Mouse (Mus musculus): ENCODE data around the gene Olfr1254. TPM values are rescaled to one million over a fixed set of nuclear protein-coding genes. Genes with fewer than 3 reads are reported as not detected.

The Olfr1254 gene
- total and polyA plus RNA-seq, 2 experiments = not detected

DNA sequence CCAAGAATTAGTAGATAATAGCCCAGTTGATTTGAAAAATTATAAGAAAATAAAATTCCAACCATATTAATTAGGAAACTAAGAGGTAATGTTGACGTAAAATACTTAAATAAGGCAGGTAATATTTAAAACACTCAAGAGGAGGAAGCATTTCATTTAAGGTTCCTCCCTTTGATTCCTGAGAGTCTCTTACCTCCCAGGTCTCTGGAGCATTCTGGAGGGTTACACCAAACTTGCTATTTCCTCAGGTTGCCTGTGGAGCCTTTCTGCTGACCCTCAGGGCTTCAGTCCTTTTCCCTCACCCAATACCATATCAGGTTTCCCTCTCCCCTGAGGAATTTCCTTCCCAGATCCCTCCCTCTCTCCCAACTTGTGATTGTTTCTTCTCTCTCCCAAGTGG is 36.4 kb downstream of the Olfr1254 start, which contains the start of gene Olfr1253:
Gene Olfr1253 (minus strand): TSS at position 101 of the 400 bp plus-strand sequence.
- TF ChIP-seq CTCF (IDR thresholded peaks at IDR 0.05; ENCODE audit: low read depth, low read length) (no peak), POLR2A (IDR thresholded peaks at IDR 0.05; ENCODE audit: extremely low read depth, insufficient read depth, low read length) (no peak)
- Histone ChIP-seq H3K79me2 (ENCODE audit: control insufficient read depth, insufficient read depth, low read length) (no peaks in the 10 kb centered on the region), H3K27ac (replicated peaks; ENCODE audit: insufficient read depth, low read depth, low read length) (no peak within 1 kb of the TSS), H3K4me1 (ENCODE audit: control insufficient read depth, insufficient read depth, low read length) (no peaks in the 10 kb centered on the region), H3K4me3 (ENCODE audit: insufficient read depth, low read depth, low read length) (no peak within 1 kb of the TSS), H3K27me3 (ENCODE audit: control insufficient read depth, insufficient read depth, low read length) (no peaks in the 10 kb centered on the region), H3K36me3 (ENCODE audit: control insufficient read depth, insufficient read depth, low read length) (no peaks in the 10 kb centered on the region), H3K9ac (ENCODE audit: low read depth, low read length) (no peak within 1 kb of the TSS)
- WGBS = 76% methylated on average over 1 of the region's 1 CpGs
- no peak for DNase-seq (ENCODE audit: extremely low read depth, low read depth, low spot score)

Other genes with a start within 250 kb of the Olfr1254 start
- gene Olfr1245, start 215.2 kb downstream of the Olfr1254 start, total RNA-seq (2014; rRNA removed) = not detected in 2 replicates
- not detected in 2 replicates for gene Olfr1245, start 215.2 kb downstream of the Olfr1254 start, polyA plus RNA-seq (2012; rRNA removed)
- not detected in 2 replicates for gene Olfr1246, start 200.5 kb downstream of the Olfr1254 start, total RNA-seq (2014; rRNA removed)
- not detected in 2 replicates for gene Olfr1246, start 200.5 kb downstream of the Olfr1254 start, polyA plus RNA-seq (2012; rRNA removed)
- gene Olfr1247, start 179.5 kb downstream of the Olfr1254 start, total RNA-seq (2014; rRNA removed) = not detected in 2 replicates
- gene Olfr1247, start 179.5 kb downstream of the Olfr1254 start, polyA plus RNA-seq (2012; rRNA removed) = not detected in 2 replicates
- not detected in 2 replicates for gene Olfr1248, start 175.4 kb downstream of the Olfr1254 start, total RNA-seq (2014; rRNA removed)
- not detected in 2 replicates for gene Olfr1248, start 175.4 kb downstream of the Olfr1254 start, polyA plus RNA-seq (2012; rRNA removed)
- not detected in 2 replicates for gene Olfr1249, start 158.6 kb downstream of the Olfr1254 start, total RNA-seq (2014; rRNA removed)
- gene Olfr1249, start 158.6 kb downstream of the Olfr1254 start, polyA plus RNA-seq (2012; rRNA removed) = not detected in 2 replicates
- not detected in 2 replicates for gene Olfr1250, start 132.2 kb downstream of the Olfr1254 start, total RNA-seq (2014; rRNA removed)
- not detected in 2 replicates for gene Olfr1250, start 132.2 kb downstream of the Olfr1254 start, polyA plus RNA-seq (2012; rRNA removed)
- not detected in 2 replicates for gene Olfr1251, start 121.7 kb downstream of the Olfr1254 start, total RNA-seq (2014; rRNA removed)
- not detected in 2 replicates for gene Olfr1251, start 121.7 kb downstream of the Olfr1254 start, polyA plus RNA-seq (2012; rRNA removed)
- gene Olfr1252, start 68.6 kb downstream of the Olfr1254 start, total RNA-seq (2014; rRNA removed) = not detected in 2 replicates
- gene Olfr1252, start 68.6 kb downstream of the Olfr1254 start, polyA plus RNA-seq (2012; rRNA removed) = not detected in 2 replicates
- not detected in 2 replicates for gene Olfr1253, start 36.5 kb downstream of the Olfr1254 start, total RNA-seq (2014; rRNA removed)
- not detected in 2 replicates for gene Olfr1253, start 36.5 kb downstream of the Olfr1254 start, polyA plus RNA-seq (2012; rRNA removed)
- not detected in 2 replicates for gene Olfr1255, start 18.4 kb upstream of the Olfr1254 start, total RNA-seq (2014; rRNA removed)
- not detected in 2 replicates for gene Olfr1255, start 18.4 kb upstream of the Olfr1254 start, polyA plus RNA-seq (2012; rRNA removed)
- gene Olfr1256, start 47.9 kb upstream of the Olfr1254 start, total RNA-seq (2014; rRNA removed) = not detected in 2 replicates
- gene Olfr1256, start 47.9 kb upstream of the Olfr1254 start, polyA plus RNA-seq (2012; rRNA removed) = not detected in 2 replicates
- not detected in 2 replicates for gene Olfr48, start 54.6 kb upstream of the Olfr1254 start, total RNA-seq (2014; rRNA removed)
- not detected in 2 replicates for gene Olfr48, start 54.6 kb upstream of the Olfr1254 start, polyA plus RNA-seq (2012; rRNA removed)
- gene Olfr1257, start 84.8 kb upstream of the Olfr1254 start, total RNA-seq (2014; rRNA removed) = not detected in 2 replicates
- gene Olfr1257, start 84.8 kb upstream of the Olfr1254 start, polyA plus RNA-seq (2012; rRNA removed) = not detected in 2 replicates
- not detected in 2 replicates for gene Olfr1258, start 133.7 kb upstream of the Olfr1254 start, total RNA-seq (2014; rRNA removed)
- gene Olfr1258, start 133.7 kb upstream of the Olfr1254 start, polyA plus RNA-seq (2012; rRNA removed) = not detected in 2 replicates
- gene Olfr1259, start 155.0 kb upstream of the Olfr1254 start, total RNA-seq (2014; rRNA removed) = not detected in 2 replicates
- gene Olfr1259, start 155.0 kb upstream of the Olfr1254 start, polyA plus RNA-seq (2012; rRNA removed) = not detected in 2 replicates
- not detected in 2 replicates for gene Olfr1260, start 180.7 kb upstream of the Olfr1254 start, total RNA-seq (2014; rRNA removed)
- not detected in 2 replicates for gene Olfr1260, start 180.7 kb upstream of the Olfr1254 start, polyA plus RNA-seq (2012; rRNA removed)
- gene Olfr1261, start 197.6 kb upstream of the Olfr1254 start, total RNA-seq (2014; rRNA removed) = not detected in 2 replicates
- gene Olfr1261, start 197.6 kb upstream of the Olfr1254 start, polyA plus RNA-seq (2012; rRNA removed) = not detected in 2 replicates
- not detected in 2 replicates for gene Olfr1262, start 206.5 kb upstream of the Olfr1254 start, total RNA-seq (2014; rRNA removed)
- not detected in 2 replicates for gene Olfr1262, start 206.5 kb upstream of the Olfr1254 start, polyA plus RNA-seq (2012; rRNA removed)
- gene Olfr1263, start 218.5 kb upstream of the Olfr1254 start, total RNA-seq (2014; rRNA removed) = not detected in 2 replicates
- not detected in 2 replicates for gene Olfr1263, start 218.5 kb upstream of the Olfr1254 start, polyA plus RNA-seq (2012; rRNA removed)
- not detected in 2 replicates for gene Olfr1264, start 232.0 kb upstream of the Olfr1254 start, total RNA-seq (2014; rRNA removed)
- not detected in 2 replicates for gene Olfr1264, start 232.0 kb upstream of the Olfr1254 start, polyA plus RNA-seq (2012; rRNA removed)
- gene Olfr1265, start 241.7 kb upstream of the Olfr1254 start, total RNA-seq (2014; rRNA removed) = not detected in 2 replicates
- not detected in 2 replicates for gene Olfr1265, start 241.7 kb upstream of the Olfr1254 start, polyA plus RNA-seq (2012; rRNA removed)

All from liver, adult 2 months (tissue).